Mouse (Mus musculus): Measurements from ENCODE around the gene C2cd4c. TPM values are rescaled to one million over a fixed set of nuclear protein-coding genes. Genes with fewer than 3 reads are reported as not detected.

The C2cd4c gene
- polyA plus RNA-seq, 1 experiment: not detected

DNA sequence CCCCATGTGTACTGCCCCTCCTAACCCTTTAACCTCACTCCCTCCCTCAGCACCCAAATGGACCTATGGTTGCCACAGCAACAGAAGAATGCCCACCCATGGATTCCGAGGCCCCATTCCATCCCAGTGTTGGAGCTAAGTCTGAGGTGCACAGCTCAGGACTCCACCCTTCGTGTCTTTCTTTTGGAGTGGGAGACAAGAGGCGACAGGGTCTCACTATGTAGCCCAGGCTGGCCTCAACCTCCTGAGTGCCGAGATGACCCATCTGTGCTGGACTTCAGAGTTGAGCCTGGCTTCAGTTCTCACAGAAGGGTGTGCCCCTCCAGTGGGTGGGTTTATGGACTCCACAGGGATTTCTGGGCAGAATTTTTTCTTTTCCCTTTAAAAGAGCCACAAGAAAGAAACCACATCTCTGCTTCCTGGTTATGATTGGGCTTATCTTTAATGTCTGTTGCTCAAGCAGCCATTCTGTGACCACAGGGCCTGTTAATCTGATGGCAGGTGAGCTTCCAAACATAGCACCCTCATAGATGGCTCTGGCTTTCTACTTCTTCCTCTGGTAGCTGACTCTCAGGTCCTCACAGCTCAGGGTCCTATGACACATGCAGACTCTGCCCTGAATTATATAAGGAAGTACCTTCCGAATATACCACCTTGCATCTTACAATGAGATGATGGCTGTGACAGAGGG lies 26.6 kb downstream of the C2cd4c start, which contains the start of gene Theg:
TSS of gene Theg (minus strand) at position 271 of the 691 bp plus-strand sequence.
- Histone ChIP-seq H3K4me3 (ENCODE audit: extremely low read depth, insufficient read depth, insufficient read length) (no peak within 1 kb of the TSS), H3K27me3 (ENCODE audit: control insufficient read depth, insufficient read depth, low read length) (no peaks in the 10 kb centered on the region), H3K36me3 (ENCODE audit: control insufficient read depth, insufficient read depth, low read length) (no peaks in the 10 kb centered on the region), H3K27ac (ENCODE audit: insufficient read depth, low read length) (no peak within 1 kb of the TSS), H3K4me1 (ENCODE audit: control insufficient read depth, insufficient read depth, insufficient read length) (peaks cover 8% of the 10 kb centered on the region; the same call in 1 of the 2 replicates)
- TF ChIP-seq POLR2A (IDR thresholded peaks at IDR 0.05; ENCODE audit: low read depth, low read length): no peak
- TF ChIP-seq CTCF (IDR thresholded peaks at IDR 0.05; ENCODE audit: extremely low read depth, insufficient read depth, insufficient read length, insufficient replicate concordance): no peak
- 79% methylated on average over 5 of the region's 5 CpGs for WGBS
- DNase-seq (ENCODE audit: low read depth in 1 of 2, low spot score in 2 of 2): no peak

DNA sequence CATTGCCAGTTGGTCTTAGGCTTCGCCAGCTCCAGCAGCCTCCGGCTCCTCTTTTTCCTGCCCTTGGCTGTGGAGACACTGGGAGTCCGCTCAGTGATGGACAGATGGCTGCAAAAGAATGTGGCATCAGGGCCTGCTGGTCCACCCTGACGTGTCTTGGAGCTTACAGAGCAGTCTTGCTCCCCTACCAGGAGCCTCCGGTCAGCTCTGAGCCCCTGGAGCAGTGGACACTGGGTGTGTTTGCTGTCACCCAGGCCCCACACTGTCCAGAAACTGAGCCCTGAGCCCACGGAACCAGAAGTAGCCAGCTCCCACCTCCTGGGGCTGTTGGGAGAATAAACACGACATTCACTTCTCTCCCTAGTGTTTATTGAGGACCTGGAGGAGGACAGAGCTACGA lies 27.6 kb downstream of the C2cd4c start:
- WGBS: 85% methylated on average over 8 of the region's 8 CpGs
- TF ChIP-seq POLR2A (IDR thresholded peaks at IDR 0.05; ENCODE audit: low read depth, low read length): no peak
- no peak for TF ChIP-seq CTCF (IDR thresholded peaks at IDR 0.05; ENCODE audit: extremely low read depth, insufficient read depth, insufficient read length, insufficient replicate concordance)
- Histone ChIP-seq H3K27me3 (ENCODE audit: control insufficient read depth, insufficient read depth, low read length) (no peaks in the 10 kb centered on the region), H3K4me3 (ENCODE audit: extremely low read depth, insufficient read depth, insufficient read length) (no peak overlapping the region), H3K4me1 (ENCODE audit: control insufficient read depth, insufficient read depth, insufficient read length) (peaks cover 8% of the 10 kb centered on the region; the same call in 1 of the 2 replicates), H3K36me3 (ENCODE audit: control insufficient read depth, insufficient read depth, low read length) (no peaks in the 10 kb centered on the region), H3K27ac (ENCODE audit: insufficient read depth, low read length) (no peak overlapping the region)
- no peak for DNase-seq (ENCODE audit: low read depth in 1 of 2, low spot score in 2 of 2)

DNA sequence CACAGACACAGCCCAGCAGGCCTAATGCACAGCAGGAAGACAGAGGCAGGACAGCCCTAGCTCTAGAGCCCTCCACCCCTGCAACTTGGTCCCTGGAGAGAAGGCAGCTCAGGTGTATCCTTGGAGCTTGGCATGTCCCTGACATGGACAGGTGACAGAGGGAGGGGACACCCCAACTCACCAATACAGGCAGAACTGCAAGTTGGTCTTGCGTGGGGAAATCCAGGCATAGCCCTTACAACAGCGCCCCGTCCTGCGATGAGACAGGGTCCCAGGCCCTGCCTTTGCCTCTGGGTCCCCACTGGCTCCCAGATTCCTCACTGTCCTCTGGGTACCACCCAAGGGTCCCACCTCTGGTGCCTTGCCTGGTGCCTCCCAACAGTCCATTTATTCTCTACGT lies 28.1 kb downstream of the C2cd4c start:
- WGBS: 92% methylated on average over 5 of the region's 5 CpGs

DNA sequence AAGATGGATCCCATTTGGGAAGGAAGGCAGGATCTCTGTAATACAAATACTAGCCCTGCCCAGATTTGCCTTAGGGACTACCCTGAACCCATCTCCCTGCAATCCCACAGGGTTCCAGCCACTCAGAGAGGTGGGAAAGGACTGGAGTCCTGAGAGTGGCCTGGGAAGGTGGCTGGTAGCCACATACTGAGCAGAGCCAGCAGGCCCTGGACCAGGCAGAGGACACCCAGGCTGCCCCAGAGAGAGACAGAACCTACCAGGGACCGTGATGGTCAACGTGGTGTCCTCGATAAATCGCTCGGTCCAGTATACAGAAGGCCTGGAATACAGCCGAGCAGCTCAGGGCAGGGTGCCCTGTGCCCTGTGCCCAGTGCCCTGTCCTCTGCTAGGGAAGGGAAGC lies 28.7 kb downstream of the C2cd4c start:
- no peaks in the 10 kb centered on the region for H3K27me3 ChIP-seq (ENCODE audit: control insufficient read depth, insufficient read depth, low read length)
- no peak overlapping the region for H3K27ac ChIP-seq (ENCODE audit: insufficient read depth, low read length)
- H3K36me3 ChIP-seq (ENCODE audit: control insufficient read depth, insufficient read depth, low read length): no peaks in the 10 kb centered on the region
- no peak overlapping the region for H3K4me3 ChIP-seq (ENCODE audit: extremely low read depth, insufficient read depth, insufficient read length)
- no peak for TF ChIP-seq POLR2A (IDR thresholded peaks at IDR 0.05; ENCODE audit: low read depth, low read length)
- TF ChIP-seq CTCF (IDR thresholded peaks at IDR 0.05; ENCODE audit: extremely low read depth, insufficient read depth, insufficient read length, insufficient replicate concordance): no peak
- H3K4me1 ChIP-seq (ENCODE audit: control insufficient read depth, insufficient read depth, insufficient read length): peaks cover 8% of the 10 kb centered on the region; the same call in 1 of the 2 replicates
- no peak for DNase-seq (ENCODE audit: low read depth in 1 of 2, low spot score in 2 of 2)
- 91% methylated on average over 6 of the region's 6 CpGs for WGBS

More for the DNA sequence above, 28.1 kb downstream of the C2cd4c start:
- no peaks in the 10 kb centered on the region for H3K27me3 ChIP-seq (ENCODE audit: control insufficient read depth, insufficient read depth, low read length)
- H3K4me3 ChIP-seq (ENCODE audit: extremely low read depth, insufficient read depth, insufficient read length): no peak overlapping the region
- no peaks in the 10 kb centered on the region for H3K36me3 ChIP-seq (ENCODE audit: control insufficient read depth, insufficient read depth, low read length)
- TF ChIP-seq POLR2A (IDR thresholded peaks at IDR 0.05; ENCODE audit: low read depth, low read length): no peak
- TF ChIP-seq CTCF (IDR thresholded peaks at IDR 0.05; ENCODE audit: extremely low read depth, insufficient read depth, insufficient read length, insufficient replicate concordance): no peak
- H3K4me1 ChIP-seq (ENCODE audit: control insufficient read depth, insufficient read depth, insufficient read length): peaks cover 8% of the 10 kb centered on the region; the same call in 1 of the 2 replicates
- no peak for DNase-seq (ENCODE audit: low read depth in 1 of 2, low spot score in 2 of 2)
- H3K27ac ChIP-seq (ENCODE audit: insufficient read depth, low read length): no peak overlapping the region

DNA sequence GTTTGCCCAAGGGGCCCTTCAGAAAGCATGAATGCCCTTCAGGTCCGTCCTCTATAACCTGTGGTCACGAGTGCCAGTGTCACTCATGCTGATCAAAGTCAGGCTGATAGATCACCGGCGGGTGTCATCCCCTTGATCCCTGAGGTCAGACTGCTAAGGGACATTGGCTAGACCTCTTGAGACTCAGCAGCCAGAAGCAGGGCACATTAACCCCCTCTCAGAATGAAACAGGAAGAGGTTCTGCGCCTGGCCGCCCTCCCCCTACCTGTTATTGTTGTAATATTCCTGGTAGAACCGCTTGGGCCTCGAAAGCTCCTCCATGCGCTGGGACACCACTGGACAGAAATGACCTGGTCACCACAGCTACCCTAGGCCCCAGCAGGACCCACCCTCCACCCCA lies 29.4 kb downstream of the C2cd4c start:
- Histone ChIP-seq H3K27me3 (ENCODE audit: control insufficient read depth, insufficient read depth, low read length) (no peaks in the 10 kb centered on the region), H3K4me3 (ENCODE audit: extremely low read depth, insufficient read depth, insufficient read length) (no peak overlapping the region), H3K27ac (ENCODE audit: insufficient read depth, low read length) (no peak overlapping the region), H3K4me1 (ENCODE audit: control insufficient read depth, insufficient read depth, insufficient read length) (peaks cover 8% of the 10 kb centered on the region; the same call in 1 of the 2 replicates), H3K36me3 (ENCODE audit: control insufficient read depth, insufficient read depth, low read length) (no peaks in the 10 kb centered on the region)
- 46% methylated on average over 9 of the region's 9 CpGs for WGBS
- DNase-seq (ENCODE audit: low read depth in 1 of 2, low spot score in 2 of 2): peak; percentile 4 to 35
- TF ChIP-seq POLR2A (IDR thresholded peaks at IDR 0.05; ENCODE audit: low read depth, low read length) (no peak), CTCF (IDR thresholded peaks at IDR 0.05; ENCODE audit: extremely low read depth, insufficient read depth, insufficient read length, insufficient replicate concordance) (no peak)

DNA sequence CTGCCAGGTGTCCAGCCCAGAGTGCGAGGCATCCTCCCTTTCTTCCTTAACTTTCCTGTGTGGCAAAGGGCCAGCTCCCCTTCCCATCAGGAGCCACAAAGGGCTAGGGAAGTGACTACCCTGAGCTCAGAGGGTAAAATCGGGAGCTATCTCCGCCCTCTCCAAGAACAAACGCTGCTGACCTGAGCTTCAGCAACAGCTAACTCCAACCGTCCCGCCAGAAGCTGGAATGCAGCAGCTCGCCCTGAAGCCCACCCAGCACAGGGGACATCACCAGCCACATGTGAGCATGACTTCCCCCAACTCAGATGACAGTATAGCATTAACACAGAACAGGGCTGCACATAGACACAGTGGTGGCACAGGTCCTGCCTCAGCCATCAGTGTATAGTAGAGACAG lies 29.8 kb downstream of the C2cd4c start:
- WGBS: 75% methylated on average over 7 of the region's 7 CpGs
- Histone ChIP-seq H3K4me1 (ENCODE audit: control insufficient read depth, insufficient read depth, insufficient read length) (peaks cover 8% of the 10 kb centered on the region; the same call in 1 of the 2 replicates), H3K27me3 (ENCODE audit: control insufficient read depth, insufficient read depth, low read length) (no peaks in the 10 kb centered on the region), H3K4me3 (ENCODE audit: extremely low read depth, insufficient read depth, insufficient read length) (no peak overlapping the region), H3K36me3 (ENCODE audit: control insufficient read depth, insufficient read depth, low read length) (no peaks in the 10 kb centered on the region), H3K27ac (ENCODE audit: insufficient read depth, low read length) (no peak overlapping the region)
- DNase-seq (ENCODE audit: low read depth in 1 of 2, low spot score in 2 of 2): no peak
- TF ChIP-seq CTCF (IDR thresholded peaks at IDR 0.05; ENCODE audit: extremely low read depth, insufficient read depth, insufficient read length, insufficient replicate concordance) (no peak), POLR2A (IDR thresholded peaks at IDR 0.05; ENCODE audit: low read depth, low read length) (no peak)

DNA sequence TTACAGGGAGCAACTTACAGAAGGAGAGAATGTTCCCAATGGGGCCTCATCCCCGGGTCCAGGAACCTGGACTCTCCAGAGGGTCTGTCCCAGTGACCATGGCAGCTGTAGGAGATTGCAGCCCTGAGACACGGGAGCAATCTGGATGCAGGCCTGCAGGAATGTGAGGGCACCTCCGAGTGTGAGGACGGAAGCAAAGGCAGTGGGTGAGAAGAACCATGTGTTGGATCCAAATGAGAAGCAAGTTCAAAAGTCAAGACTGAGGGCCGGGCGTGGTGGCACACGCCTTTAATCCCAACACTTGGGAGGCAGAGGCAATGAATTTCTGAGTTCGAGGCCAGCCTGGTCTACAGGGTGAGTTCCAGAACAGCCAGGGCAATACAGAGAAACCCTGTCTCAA lies 32.3 kb downstream of the C2cd4c start:
- Histone ChIP-seq H3K4me3 (ENCODE audit: extremely low read depth, insufficient read depth, insufficient read length) (no peak overlapping the region), H3K27me3 (ENCODE audit: control insufficient read depth, insufficient read depth, low read length) (no peaks in the 10 kb centered on the region), H3K4me1 (ENCODE audit: control insufficient read depth, insufficient read depth, insufficient read length) (peaks cover 8% of the 10 kb centered on the region; the same call in 1 of the 2 replicates), H3K36me3 (ENCODE audit: control insufficient read depth, insufficient read depth, low read length) (no peaks in the 10 kb centered on the region), H3K27ac (ENCODE audit: insufficient read depth, low read length) (no peak overlapping the region)
- 88% methylated on average over 8 of the region's 8 CpGs for WGBS
- no peak for DNase-seq (ENCODE audit: low read depth in 1 of 2, low spot score in 2 of 2)
- TF ChIP-seq CTCF (IDR thresholded peaks at IDR 0.05; ENCODE audit: extremely low read depth, insufficient read depth, insufficient read length, insufficient replicate concordance) (no peak), POLR2A (IDR thresholded peaks at IDR 0.05; ENCODE audit: low read depth, low read length) (no peak)
